Mouse (Mus musculus): ENCODE measurements around the gene Gm10354. TPM values are rescaled to one million over a fixed set of nuclear protein-coding genes. Genes with fewer than 3 reads are reported as not detected.
"Not testable (repeated sequence)": the region's sequence is repeated elsewhere in the genome, so short reads cannot be mapped to it uniquely, and the experiment has no call there.

Gene Gm10354
- total RNA-seq, 2 experiments from 2014 or later: not detected

GRCm38 (mm10) chr5:14961502-14961901, 17.2 kb downstream of the Gm10354 start:
- ATAC-seq (replicated peaks; ENCODE audit: low FRiP score, poor library complexity, severe bottlenecking): not testable (repeated sequence)

GRCm38 (mm10) chr5:14955928-14956706, 22.6 kb downstream of the Gm10354 start:
- ATAC-seq (replicated peaks; ENCODE audit: low FRiP score, poor library complexity, severe bottlenecking): not testable (repeated sequence)

- ATAC-seq (replicated peaks; ENCODE audit: low FRiP score, poor library complexity, severe bottlenecking): not testable (repeated sequence)
Observed at GRCm38 (mm10) chr5:14953587-14953986, 25.1 kb downstream of the Gm10354 start.

- not testable (repeated sequence) for ATAC-seq (replicated peaks; ENCODE audit: low FRiP score, poor library complexity, severe bottlenecking)
Observed at GRCm38 (mm10) chr5:14952749-14953148, 26.0 kb downstream of the Gm10354 start.

GRCm38 (mm10) chr5:14951822-14952221, 26.9 kb downstream of the Gm10354 start:
- ATAC-seq (replicated peaks; ENCODE audit: low FRiP score, poor library complexity, severe bottlenecking): not testable (repeated sequence)

- not testable (repeated sequence) for ATAC-seq (replicated peaks; ENCODE audit: low FRiP score, poor library complexity, severe bottlenecking)
Observed at GRCm38 (mm10) chr5:14947482-14948198, 31.1 kb downstream of the Gm10354 start.

- ATAC-seq (replicated peaks; ENCODE audit: low FRiP score, poor library complexity, severe bottlenecking): not testable (repeated sequence)
Observed at GRCm38 (mm10) chr5:14945524-14945923, 33.2 kb downstream of the Gm10354 start.

GRCm38 (mm10) chr5:14941043-14941442, 37.7 kb downstream of the Gm10354 start:
- not testable (repeated sequence) for ATAC-seq (replicated peaks; ENCODE audit: low FRiP score, poor library complexity, severe bottlenecking)

GRCm38 (mm10) chr5:14938329-14938728, 40.4 kb downstream of the Gm10354 start, which contains the start of gene Speer4e:
Gene Speer4e (minus strand): TSS chr5:14938429.
- ATAC-seq (replicated peaks; ENCODE audit: low FRiP score, poor library complexity, severe bottlenecking): not testable (repeated sequence)

- ATAC-seq (replicated peaks; ENCODE audit: low FRiP score, poor library complexity, severe bottlenecking): not testable (repeated sequence)
Observed at GRCm38 (mm10) chr5:14933721-14934120, 45.0 kb downstream of the Gm10354 start.

- ATAC-seq (replicated peaks; ENCODE audit: low FRiP score, poor library complexity, severe bottlenecking): not testable (repeated sequence)
Observed at GRCm38 (mm10) chr5:14927047-14927446, 51.7 kb downstream of the Gm10354 start.

Other genes starting within 250 kb of the Gm10354 start
- gene Gm9758, start 64.0 kb downstream of the Gm10354 start, total RNA-seq (2015; ENCODE audit: low replicate concordance): not detected in 2 replicates
- not detected in 2 replicates for gene Gm9758, start 64.0 kb downstream of the Gm10354 start, total RNA-seq (2017; ENCODE audit: low replicate concordance)
- gene Speer4e, start 40.5 kb downstream of the Gm10354 start, total RNA-seq (2015; ENCODE audit: low replicate concordance): not detected in 2 replicates
- gene Speer4e, start 40.5 kb downstream of the Gm10354 start, total RNA-seq (2017; ENCODE audit: low replicate concordance): not detected in 2 replicates
- not detected in 2 replicates for gene Gm17019, start 54.1 kb upstream of the Gm10354 start, total RNA-seq (2015; ENCODE audit: low replicate concordance)
- gene Gm17019, start 54.1 kb upstream of the Gm10354 start, total RNA-seq (2017; ENCODE audit: low replicate concordance): not detected in 2 replicates